Mouse (Mus musculus): ENCODE data around the gene Msn. TPM values are rescaled to one million over a fixed set of nuclear protein-coding genes. Genes with fewer than 3 reads are reported as not detected.

Gene Msn
- polyA plus RNA-seq, 1 experiment = 12.8 TPM

GRCm38 (mm10) chrX:96130139-96130538 lies 34.3 kb downstream of the Msn start:
- WGBS = 42% methylated on average over 5 of the region's 5 CpGs
- no peaks in the 10 kb centered on the region for H3K27me3 ChIP-seq (ENCODE audit: control insufficient read depth, insufficient read depth, low read length)
- H3K36me3 ChIP-seq (ENCODE audit: control insufficient read depth, insufficient read depth, low read length) = no peaks in the 10 kb centered on the region
- peaks cover 1% of the 10 kb centered on the region; the same call in 1 of the 2 replicates for H3K4me1 ChIP-seq (ENCODE audit: control insufficient read depth, insufficient read depth, insufficient read length, low read length)
- H3K4me3 ChIP-seq (ENCODE audit: low read depth, low read length) = no peak overlapping the region
- no peak for TF ChIP-seq POLR2A (IDR thresholded peaks at IDR 0.05; ENCODE audit: low read depth, low read length)
- TF ChIP-seq CTCF (IDR thresholded peaks at IDR 0.05; ENCODE audit: extremely low read depth, insufficient read length, insufficient replicate concordance, low read depth, low read length) = no peak
- H3K27ac ChIP-seq (ENCODE audit: insufficient read depth, low read depth, low read length) = peak overlapping the region; percentile 73

DNA sequence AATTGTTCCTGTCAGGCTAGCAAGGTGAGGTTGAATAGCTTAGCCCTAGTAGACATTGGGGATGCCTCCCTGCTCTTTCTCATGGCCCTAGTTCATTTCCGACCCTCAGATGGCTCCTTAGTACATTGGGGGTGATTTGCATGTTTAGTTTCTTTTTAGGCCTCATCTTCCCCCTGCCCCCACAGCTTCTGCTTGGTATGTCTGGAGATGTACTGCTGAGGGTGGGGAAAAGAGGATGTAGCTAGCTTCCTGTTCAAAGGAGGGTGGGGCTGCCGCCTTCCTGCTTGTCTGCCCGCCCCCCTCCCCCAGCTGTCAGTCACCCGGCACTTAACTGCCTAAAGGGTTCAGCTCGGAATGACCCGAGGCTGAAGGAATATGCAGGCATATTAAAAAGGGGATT lies 34.8 kb downstream of the Msn start:
- no peaks in the 10 kb centered on the region for H3K36me3 ChIP-seq (ENCODE audit: control insufficient read depth, insufficient read depth, low read length)
- TF ChIP-seq POLR2A (IDR thresholded peaks at IDR 0.05; ENCODE audit: low read depth, low read length) (no peak), CTCF (IDR thresholded peaks at IDR 0.05; ENCODE audit: extremely low read depth, insufficient read length, insufficient replicate concordance, low read depth, low read length) (no peak)
- peaks cover 1% of the 10 kb centered on the region; the same call in 1 of the 2 replicates for H3K4me1 ChIP-seq (ENCODE audit: control insufficient read depth, insufficient read depth, insufficient read length, low read length)
- H3K4me3 ChIP-seq (ENCODE audit: low read depth, low read length) = no peak overlapping the region
- 55% methylated on average over 6 of the region's 6 CpGs for WGBS
- H3K27me3 ChIP-seq (ENCODE audit: control insufficient read depth, insufficient read depth, low read length) = no peaks in the 10 kb centered on the region
- H3K27ac ChIP-seq (ENCODE audit: insufficient read depth, low read depth, low read length) = peak overlapping the region; percentile 73

DNA sequence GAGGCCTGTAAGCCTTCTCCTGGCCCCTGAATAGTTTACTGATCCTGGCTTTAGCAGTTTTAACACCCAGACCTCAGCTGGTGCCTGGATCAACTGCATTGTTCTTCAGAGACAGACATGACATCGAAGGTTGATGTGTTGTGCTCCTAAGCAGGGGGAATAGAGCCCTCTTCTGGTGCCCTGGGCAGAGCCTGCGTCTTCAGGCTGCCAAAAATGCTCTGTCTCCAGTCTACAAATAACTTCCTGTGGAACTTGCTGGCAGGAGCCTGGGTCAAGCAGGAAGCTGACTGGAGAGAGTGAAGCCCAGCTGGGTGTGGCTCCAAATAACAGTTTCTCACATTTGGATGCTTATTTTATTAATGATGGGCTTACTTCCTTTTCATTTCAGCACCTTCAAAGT lies 37.4 kb downstream of the Msn start:
- WGBS = 42% methylated on average over 2 of the region's 2 CpGs
- TF ChIP-seq POLR2A (IDR thresholded peaks at IDR 0.05; ENCODE audit: low read depth, low read length) (no peak), CTCF (IDR thresholded peaks at IDR 0.05; ENCODE audit: extremely low read depth, insufficient read length, insufficient replicate concordance, low read depth, low read length) (no peak)
- H3K36me3 ChIP-seq (ENCODE audit: control insufficient read depth, insufficient read depth, low read length) = no peaks in the 10 kb centered on the region
- no peaks in the 10 kb centered on the region for H3K27me3 ChIP-seq (ENCODE audit: control insufficient read depth, insufficient read depth, low read length)
- H3K27ac ChIP-seq (ENCODE audit: insufficient read depth, low read depth, low read length) = no peak overlapping the region
- no peak overlapping the region for H3K4me3 ChIP-seq (ENCODE audit: low read depth, low read length)
- peaks cover 1% of the 10 kb centered on the region; the same call in 1 of the 2 replicates for H3K4me1 ChIP-seq (ENCODE audit: control insufficient read depth, insufficient read depth, insufficient read length, low read length)

- Histone ChIP-seq H3K36me3 (ENCODE audit: control insufficient read depth, insufficient read depth, low read length) (no peaks in the 10 kb centered on the region), H3K27ac (ENCODE audit: insufficient read depth, low read depth, low read length) (no peak overlapping the region), H3K4me1 (ENCODE audit: control insufficient read depth, insufficient read depth, insufficient read length, low read length) (peaks cover 1% of the 10 kb centered on the region; the same call in 1 of the 2 replicates), H3K4me3 (ENCODE audit: low read depth, low read length) (no peak overlapping the region), H3K27me3 (ENCODE audit: control insufficient read depth, insufficient read depth, low read length) (no peaks in the 10 kb centered on the region)
- 49% methylated on average over 5 of the region's 5 CpGs for WGBS
- no peak for TF ChIP-seq POLR2A (IDR thresholded peaks at IDR 0.05; ENCODE audit: low read depth, low read length)
- TF ChIP-seq CTCF (IDR thresholded peaks at IDR 0.05; ENCODE audit: extremely low read depth, insufficient read length, insufficient replicate concordance, low read depth, low read length) = no peak
These were observed 38.4 kb downstream of the Msn start for GRCm38 (mm10) chrX:96134243-96134661.

- no peaks in the 10 kb centered on the region for H3K36me3 ChIP-seq (ENCODE audit: control insufficient read depth, insufficient read depth, low read length)
- TF ChIP-seq CTCF (IDR thresholded peaks at IDR 0.05; ENCODE audit: extremely low read depth, insufficient read length, insufficient replicate concordance, low read depth, low read length) (no peak), POLR2A (IDR thresholded peaks at IDR 0.05; ENCODE audit: low read depth, low read length) (no peak)
- H3K4me3 ChIP-seq (ENCODE audit: low read depth, low read length) = no peak overlapping the region
- 54% methylated on average over 6 of the region's 6 CpGs for WGBS
- H3K27ac ChIP-seq (ENCODE audit: insufficient read depth, low read depth, low read length) = no peak overlapping the region
- peaks cover 1% of the 10 kb centered on the region; the same call in 1 of the 2 replicates for H3K4me1 ChIP-seq (ENCODE audit: control insufficient read depth, insufficient read depth, insufficient read length, low read length)
- H3K27me3 ChIP-seq (ENCODE audit: control insufficient read depth, insufficient read depth, low read length) = no peaks in the 10 kb centered on the region
These were observed 39.2 kb downstream of the Msn start for GRCm38 (mm10) chrX:96134840-96135580.

- H3K4me3 ChIP-seq (ENCODE audit: low read depth, low read length) = no peak overlapping the region
- no peak overlapping the region for H3K27ac ChIP-seq (ENCODE audit: insufficient read depth, low read depth, low read length)
- no peaks in the 10 kb centered on the region; the same call in 1 of the 2 replicates for H3K4me1 ChIP-seq (ENCODE audit: control insufficient read depth, insufficient read depth, insufficient read length, low read length)
- TF ChIP-seq CTCF (IDR thresholded peaks at IDR 0.05; ENCODE audit: extremely low read depth, insufficient read length, insufficient replicate concordance, low read depth, low read length) = no peak
- TF ChIP-seq POLR2A (IDR thresholded peaks at IDR 0.05; ENCODE audit: low read depth, low read length) = no peak
- no peaks in the 10 kb centered on the region for H3K27me3 ChIP-seq (ENCODE audit: control insufficient read depth, insufficient read depth, low read length)
- 81% methylated on average over 4 of the region's 4 CpGs for WGBS
- H3K36me3 ChIP-seq (ENCODE audit: control insufficient read depth, insufficient read depth, low read length) = no peaks in the 10 kb centered on the region
These were observed 39.7 kb downstream of the Msn start for GRCm38 (mm10) chrX:96135581-96135980.

DNA sequence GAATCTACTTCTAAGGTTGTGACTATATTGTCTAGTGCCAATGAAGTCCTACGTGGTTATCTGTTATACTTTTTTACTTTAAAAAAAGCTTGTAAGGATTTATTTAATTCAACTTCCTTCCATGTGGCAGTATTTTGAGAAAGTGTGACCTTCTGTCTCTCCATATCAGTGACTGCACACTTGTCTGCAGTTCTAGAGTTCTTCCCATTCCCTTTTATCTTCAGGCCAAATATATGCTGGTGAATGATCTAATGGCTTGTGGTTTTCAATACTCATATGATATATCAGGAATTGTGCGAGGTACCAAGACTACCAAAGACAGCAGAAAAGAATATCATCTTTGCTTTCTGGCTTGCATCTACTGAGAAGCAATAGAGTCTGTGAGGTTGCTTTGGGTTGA lies 43.4 kb downstream of the Msn start:
- WGBS = 71% methylated on average over 2 of the region's 2 CpGs
- Histone ChIP-seq H3K4me1 (ENCODE audit: control insufficient read depth, insufficient read depth, insufficient read length, low read length) (no peaks in the 10 kb centered on the region), H3K27ac (ENCODE audit: insufficient read depth, low read depth, low read length) (no peak overlapping the region), H3K27me3 (ENCODE audit: control insufficient read depth, insufficient read depth, low read length) (no peaks in the 10 kb centered on the region), H3K4me3 (ENCODE audit: low read depth, low read length) (no peak overlapping the region), H3K36me3 (ENCODE audit: control insufficient read depth, insufficient read depth, low read length) (no peaks in the 10 kb centered on the region)
- TF ChIP-seq CTCF (IDR thresholded peaks at IDR 0.05; ENCODE audit: extremely low read depth, insufficient read length, insufficient replicate concordance, low read depth, low read length) (no peak), POLR2A (IDR thresholded peaks at IDR 0.05; ENCODE audit: low read depth, low read length) (no peak)

Measured in small intestine, adult 2 months (tissue).